Mouse (Mus musculus) cerebellum, adult 2 months (tissue): Measurements from ENCODE around the gene Lhb. TPM values are rescaled to one million over a fixed set of nuclear protein-coding genes. Genes with fewer than 3 reads are reported as not detected.
"Not testable (repeated sequence)": the region's sequence is repeated elsewhere in the genome, so short reads cannot be mapped to it uniquely, and the experiment has no call there.

Experiments used
- DNase-seq, 2 experiments: peaks; one replicate each; pipeline ENCODE4 v3.0.0; 2021
- H3K27ac ChIP-seq: fragments of 200-500 bp; 2 replicates; pipeline ENCODE4 v1.5.1; 2012; ENCODE audit warnings: low read length, control low read depth, inconsistent platforms; ENCODE audit not compliant: insufficient read depth
- H3K27me3 ChIP-seq: fragments of 200-500 bp; 2 replicates; pipeline ENCODE4 v1.6.1; 2012; ENCODE audit warnings: inconsistent platforms, mild to moderate bottlenecking, low read length, moderate library complexity; ENCODE audit not compliant: control insufficient read depth, insufficient read depth
- H3K4me1 ChIP-seq: fragments of 200-500 bp; 2 replicates; pipeline ENCODE4 v1.6.1; 2011; ENCODE audit warnings: low read length; ENCODE audit not compliant: control insufficient read depth, insufficient read depth
- H3K4me3 ChIP-seq: fragments of 200-500 bp; replicated peaks from 2 replicates; pipeline ENCODE3; 2011; ENCODE audit warnings: mild to moderate bottlenecking, low read depth, low read length, control low read depth; ENCODE audit not compliant: insufficient read depth
- CTCF ChIP-seq: fragments of 200-500 bp; IDR thresholded peaks from 2 replicates; pipeline ENCODE4 v1.5.1; 2011; ENCODE audit warnings: low read depth, mild to moderate bottlenecking, control low read depth, low read length, moderate library complexity, borderline replicate concordance; ENCODE audit not compliant: insufficient read depth
- POLR2A ChIP-seq: fragments of 200-500 bp; IDR thresholded peaks from 2 replicates; pipeline ENCODE4 v1.6.1; 2011; ENCODE audit warnings: low read length, control low read depth, borderline replicate concordance; ENCODE audit not compliant: insufficient read depth
- WGBS: fragments of 180-500 bp; shearing (Covaris S2); methylation state at CpG from one replicate; pipeline ENCODE4 v1.1.7; 2018; 5-methylcytosine and 5-hydroxymethylcytosine counted together
- polyA plus RNA-seq: library from polyadenylated mRNA; depleted of rRNA; stranded (reverse); fragments of >200 nt; gene quantifications from 2 replicates; pipeline ENCODE4 v1.2.3, GENCODE M21; 2012

The Lhb gene
- polyA plus RNA-seq, 1 experiment, result 0.59 TPM

DNA sequence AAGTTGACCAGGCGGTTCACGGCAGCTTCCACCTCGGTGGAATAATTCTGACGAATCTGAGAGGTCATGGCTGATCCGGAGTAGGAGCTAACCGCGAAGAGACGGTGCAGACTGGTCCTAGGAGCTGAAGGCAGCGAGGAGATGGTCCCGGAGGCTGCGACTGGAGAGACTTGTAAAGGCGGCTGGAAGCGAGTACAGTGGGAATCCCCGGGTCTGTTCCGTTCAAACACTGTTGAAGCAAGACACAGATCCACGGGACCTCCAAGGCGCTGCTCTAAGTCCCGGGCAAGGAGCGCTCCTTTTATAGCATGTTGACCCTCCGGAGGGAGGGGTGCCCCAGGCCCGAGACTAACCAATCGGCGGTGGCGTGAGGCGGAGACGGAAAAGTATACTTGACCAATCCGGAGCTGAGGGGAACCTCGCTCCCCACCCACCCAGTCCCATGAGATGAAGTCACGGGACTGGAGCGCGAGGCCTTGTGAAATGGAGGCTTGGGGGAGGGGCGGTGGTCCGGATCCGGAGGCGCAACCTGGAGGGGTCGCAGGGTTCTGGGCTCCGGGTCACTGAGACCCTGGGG is 39.0 kb downstream of the Lhb start, which contains the start of gene Ftl1:
Gene Ftl1, minus strand, starts transcription at position 321 of the 577 bp plus-strand sequence.
- peak within 1 kb of the TSS; percentile 96 for H3K4me3 ChIP-seq
- peak; percentile 94; the same call in 1 of the 2 replicates for TF ChIP-seq POLR2A
- under 1% methylated on average over 37 of the region's 37 CpGs for WGBS

DNA sequence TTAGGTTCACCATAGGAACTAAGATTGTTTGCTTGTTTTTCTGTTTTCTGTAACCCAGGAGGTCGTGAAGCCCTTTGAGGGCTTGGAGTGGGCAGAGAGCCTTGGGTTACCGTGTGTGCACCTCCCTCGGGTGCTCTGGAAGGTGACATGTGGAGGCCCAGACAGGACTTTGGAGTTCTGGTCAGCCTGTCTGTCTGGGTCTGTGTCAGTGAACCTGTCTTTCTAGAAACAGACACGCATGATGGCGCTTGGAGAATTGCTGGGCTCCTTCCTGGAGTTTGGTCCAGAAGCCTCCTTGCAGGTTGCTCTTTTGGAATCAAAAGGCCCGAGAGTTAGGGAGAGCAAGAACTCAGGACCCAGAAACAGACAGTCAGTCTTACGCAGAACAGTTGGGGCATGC is 39.8 kb downstream of the Lhb start:
- H3K4me1 ChIP-seq, result peaks cover 11% of the 10 kb centered on the region
- TF ChIP-seq CTCF (no peak), POLR2A (no peak)
- DNase-seq, result no peak

More for the DNA sequence above, 39.0 kb downstream of the Lhb start, which contains the start of gene Ftl1:
- peak within 1 kb of the TSS; percentile 89 for H3K27ac ChIP-seq
- peak; percentile 95 to 99 for DNase-seq
- not testable (repeated sequence) for H3K27me3 ChIP-seq
- H3K4me1 ChIP-seq, result peaks cover 11% of the 10 kb centered on the region

GRCm38 (mm10) chr7:45460860-45461314 is 40.3 kb downstream of the Lhb start:
- DNase-seq, result peak; percentile 47 to 48
- TF ChIP-seq POLR2A, result no peak
- TF ChIP-seq CTCF, result no peak
- Histone ChIP-seq H3K27ac (peak overlapping the region; percentile 89), H3K4me1 (peaks cover 11% of the 10 kb centered on the region), H3K27me3 (no peaks in the 10 kb centered on the region), H3K4me3 (no peak overlapping the region)
- 26% methylated on average over 13 of the region's 13 CpGs for WGBS

More for the DNA sequence above, 39.8 kb downstream of the Lhb start:
- H3K27ac ChIP-seq, result peak overlapping the region; percentile 89
- peak overlapping the region; percentile 27 for H3K4me3 ChIP-seq
- H3K27me3 ChIP-seq, result no peaks in the 10 kb centered on the region
- 58% methylated on average over 7 of the region's 7 CpGs for WGBS

- Histone ChIP-seq H3K27ac (peak overlapping the region; percentile 89; the same call in 1 of the 2 replicates), H3K4me1 (peaks cover 11% of the 10 kb centered on the region), H3K27me3 (no peaks in the 10 kb centered on the region), H3K4me3 (no peak overlapping the region)
- 61% methylated on average over 5 of the region's 5 CpGs for WGBS
- TF ChIP-seq CTCF (no peak), POLR2A (0 out of 2 replicates have a peak, but pooled peaks have one; percentile 10)
- no peak for DNase-seq
These were observed 40.7 kb downstream of the Lhb start for GRCm38 (mm10) chr7:45461326-45461725.

GRCm38 (mm10) chr7:45461781-45462180 is 41.2 kb downstream of the Lhb start:
- Histone ChIP-seq H3K27ac (no peak overlapping the region), H3K27me3 (no peaks in the 10 kb centered on the region), H3K4me1 (peaks cover 11% of the 10 kb centered on the region), H3K4me3 (no peak overlapping the region)
- WGBS, result 66% methylated on average over 4 of the region's 4 CpGs
- TF ChIP-seq CTCF (no peak), POLR2A (no peak)
- no peak for DNase-seq

DNA sequence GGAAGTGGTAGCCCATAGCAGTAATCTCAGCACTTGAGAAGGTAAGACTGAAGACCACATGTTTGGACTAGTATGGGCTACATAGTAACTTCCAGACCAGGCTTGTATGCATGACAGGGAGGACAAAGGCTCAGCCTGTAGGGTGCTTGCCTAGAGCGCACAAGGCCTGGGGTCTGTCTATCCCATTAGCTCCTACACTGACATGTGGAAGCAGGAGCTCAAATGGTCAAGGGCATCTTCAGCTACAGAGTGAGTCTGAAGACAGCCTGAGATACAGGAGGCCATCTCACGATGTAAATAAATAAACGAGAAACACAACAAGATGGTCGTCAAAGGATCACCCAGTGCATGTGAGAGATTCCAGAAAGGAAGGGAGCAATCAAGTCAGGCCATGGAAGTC is 41.7 kb downstream of the Lhb start:
- H3K4me3 ChIP-seq, result no peak overlapping the region
- no peak overlapping the region for H3K27ac ChIP-seq
- no peaks in the 10 kb centered on the region for H3K27me3 ChIP-seq
- peaks cover 7% of the 10 kb centered on the region for H3K4me1 ChIP-seq
- TF ChIP-seq POLR2A, result no peak
- TF ChIP-seq CTCF, result no peak
- 83% methylated on average over 4 of the region's 4 CpGs for WGBS
- no peak for DNase-seq

GRCm38 (mm10) chr7:45462868-45463267 is 42.2 kb downstream of the Lhb start:
- not testable (repeated sequence) for H3K27ac ChIP-seq, H3K4me1 ChIP-seq, H3K27me3 ChIP-seq, DNase-seq, H3K4me3 ChIP-seq
- WGBS, result 76% methylated on average over 4 of the region's 4 CpGs

DNA sequence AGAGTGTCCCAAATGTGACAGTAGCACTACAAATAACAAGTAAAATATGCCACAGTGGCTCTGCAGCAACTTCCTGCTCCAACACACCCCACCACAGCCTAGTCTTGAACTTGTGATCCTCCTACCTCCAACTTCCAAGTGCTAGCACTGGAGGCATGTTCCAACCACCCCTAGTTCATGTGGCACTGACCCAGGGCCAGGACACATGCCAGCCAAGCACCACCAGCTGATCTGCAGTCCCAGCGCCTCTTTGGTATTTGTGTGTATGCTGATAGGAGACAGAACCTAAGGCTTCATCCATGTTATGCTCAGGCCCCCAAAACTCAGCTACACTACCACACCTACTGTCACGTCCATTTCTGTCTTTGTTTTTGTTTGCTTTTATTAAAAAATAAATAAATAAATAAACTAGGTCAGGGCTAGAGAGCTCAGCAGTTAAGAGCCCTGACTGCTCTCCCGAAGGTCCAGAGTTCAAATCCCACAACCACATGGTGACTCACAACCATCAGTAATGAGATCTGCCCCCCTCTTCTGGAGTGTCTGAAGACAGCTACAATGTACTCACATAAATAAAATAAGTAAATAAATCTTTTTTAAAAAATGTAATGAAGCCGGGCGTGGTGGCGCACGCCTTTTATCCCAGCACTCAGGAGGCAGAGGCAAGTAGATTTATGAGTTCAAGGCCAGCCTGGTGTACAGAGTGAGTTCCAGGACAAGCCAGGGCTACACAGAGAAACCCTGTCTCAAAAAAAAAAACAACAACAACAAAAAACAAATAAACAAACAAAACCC is 43.6 kb downstream of the Lhb start:
- Histone ChIP-seq H3K27me3 (no peaks in the 10 kb centered on the region), H3K4me1 (peaks cover 4% of the 10 kb centered on the region; the same call in 1 of the 2 replicates), H3K27ac (no peak overlapping the region), H3K4me3 (no peak overlapping the region)
- 86% methylated on average over 7 of the region's 7 CpGs for WGBS
- peak in 1 of 2 experiments; percentile 40 for DNase-seq
- TF ChIP-seq CTCF, result no peak
- TF ChIP-seq POLR2A, result no peak
